Mouse (Mus musculus) embryonic fibroblast, embryonic 13.5 days (primary cell): ENCODE results near the gene Sept5. TPM values are rescaled to one million over a fixed set of nuclear protein-coding genes. Genes with fewer than 3 reads are reported as not detected.
A peak's percentile ranks its signal among the peaks of the same experiment; 100 is the strongest.

Experiments used
- H3K27ac ChIP-seq: 2 replicates; pipeline ENCODE4 v1.5.1; 2012; ENCODE audit warnings: low read length, control low read depth, inconsistent platforms; ENCODE audit not compliant: insufficient read depth
- H3K4me1 ChIP-seq: 2 replicates; pipeline ENCODE4 v1.6.1; 2011; ENCODE audit warnings: low read length; ENCODE audit not compliant: control insufficient read depth, insufficient read depth
- H3K4me3 ChIP-seq: 2 replicates; pipeline ENCODE4 v1.5.1; 2011; ENCODE audit warnings: mild to moderate bottlenecking, control low read depth, low read length; ENCODE audit not compliant: insufficient read depth
- CTCF ChIP-seq: IDR thresholded peaks from 2 replicates; pipeline ENCODE4 v1.5.1; 2011; ENCODE audit warnings: mild to moderate bottlenecking, control low read depth, low read length, moderate library complexity, borderline replicate concordance; ENCODE audit not compliant: insufficient read depth
- POLR2A ChIP-seq: IDR thresholded peaks from 2 replicates; pipeline ENCODE4 v1.6.1; 2011; ENCODE audit warnings: low read depth, mild to moderate bottlenecking, control low read depth, low read length, moderate library complexity
- polyA plus RNA-seq: library from polyadenylated mRNA; stranded (reverse); fragments of >200 nt; gene quantifications from 2 replicates; pipeline ENCODE4 v1.2.4, GENCODE M21; 2011; ENCODE audit warnings: low read depth; ENCODE audit not compliant: missing spikeins, insufficient read length

Gene Sept5
- polyA plus RNA-seq, 1 experiment = 82.3 TPM

- Histone ChIP-seq H3K4me3 (no peak overlapping the region), H3K4me1 (no peaks in the 10 kb centered on the region), H3K27ac (no peak overlapping the region)
- TF ChIP-seq CTCF (no peak), POLR2A (no peak)
Measured at GRCm38 (mm10) chr16:18596255-18596654, 33.5 kb downstream of the Sept5 start.

- Histone ChIP-seq H3K27ac (no peak overlapping the region), H3K4me1 (no peaks in the 10 kb centered on the region; the same call in 1 of the 2 replicates), H3K4me3 (no peak overlapping the region)
- TF ChIP-seq CTCF (no peak), POLR2A (no peak)
Measured at GRCm38 (mm10) chr16:18593930-18594329, 35.8 kb downstream of the Sept5 start.

GRCm38 (mm10) chr16:18591047-18592018, 38.4 kb downstream of the Sept5 start:
- Histone ChIP-seq H3K4me1 (no peaks in the 10 kb centered on the region; the same call in 1 of the 2 replicates), H3K4me3 (no peak overlapping the region), H3K27ac (no peak overlapping the region)
- no peak for TF ChIP-seq POLR2A
- no peak for TF ChIP-seq CTCF

GRCm38 (mm10) chr16:18589804-18590790, 39.7 kb downstream of the Sept5 start, which contains the start of gene Tbx1:
TSS of gene Tbx1 (minus strand) at chr16:18590671.
- Histone ChIP-seq H3K4me1 (no peaks in the 10 kb centered on the region; the same call in 1 of the 2 replicates), H3K27ac (no peak within 1 kb of the TSS), H3K4me3 (no peak within 1 kb of the TSS; the same call in 1 of the 2 replicates)
- TF ChIP-seq POLR2A = no peak
- TF ChIP-seq CTCF = 0 out of 2 replicates have a peak, but pooled peaks have one; percentile 20

GRCm38 (mm10) chr16:18589080-18589621, 40.6 kb downstream of the Sept5 start:
- Histone ChIP-seq H3K27ac (no peak overlapping the region), H3K4me3 (no peak overlapping the region), H3K4me1 (no peaks in the 10 kb centered on the region; the same call in 1 of the 2 replicates)
- TF ChIP-seq POLR2A (no peak), CTCF (no peak)

GRCm38 (mm10) chr16:18588738-18589055, 41.1 kb downstream of the Sept5 start:
- no peak overlapping the region for H3K27ac ChIP-seq
- H3K4me1 ChIP-seq = no peaks in the 10 kb centered on the region; the same call in 1 of the 2 replicates
- TF ChIP-seq CTCF (no peak), POLR2A (no peak)
- H3K4me3 ChIP-seq = no peak overlapping the region

- Histone ChIP-seq H3K27ac (no peak overlapping the region), H3K4me3 (no peak overlapping the region), H3K4me1 (no peaks in the 10 kb centered on the region; the same call in 1 of the 2 replicates)
- TF ChIP-seq CTCF (no peak), POLR2A (no peak)
Measured at GRCm38 (mm10) chr16:18587847-18588737, 41.7 kb downstream of the Sept5 start.

- Histone ChIP-seq H3K4me3 (peak overlapping the region; percentile 19; the same call in 1 of the 2 replicates), H3K4me1 (no peaks in the 10 kb centered on the region; the same call in 1 of the 2 replicates), H3K27ac (no peak overlapping the region)
- TF ChIP-seq POLR2A = peak; percentile 50; the same call in 1 of the 2 replicates
- no peak for TF ChIP-seq CTCF
Measured at GRCm38 (mm10) chr16:18586906-18587546, 42.7 kb downstream of the Sept5 start.
